Mouse (Mus musculus) thymus, postnatal 4 days (tissue): Measurements from ENCODE around the gene Bckdha.

ENCODE experiments used
- DNase-seq: peaks from one replicate; pipeline ENCODE4 v3.0.0; 2021

Bckdha gene

GRCm38 (mm10) chr7:25681341-25682231, 22.8 kb upstream of the Bckdha start:
- peak; percentile 71 for DNase-seq

- DNase-seq = peak; percentile 99
These were observed 21.9 kb upstream of the Bckdha start, which contains the start of gene B9d2 for GRCm38 (mm10) chr7:25680514-25681258. B9d2 (plus strand) TSS chr7:25680780.

GRCm38 (mm10) chr7:25679971-25680370, 21.2 kb upstream of the Bckdha start:
- DNase-seq = peak; percentile 50

GRCm38 (mm10) chr7:25677013-25677412, 18.2 kb upstream of the Bckdha start:
- DNase-seq = no peak

GRCm38 (mm10) chr7:25676085-25676781, 17.5 kb upstream of the Bckdha start:
- no peak for DNase-seq

- DNase-seq = no peak
These were observed 16.6 kb upstream of the Bckdha start for GRCm38 (mm10) chr7:25675405-25675804.

- DNase-seq = peak; percentile 69
These were observed 16.0 kb upstream of the Bckdha start, which contains the start of gene Tmem91 for GRCm38 (mm10) chr7:25674719-25675300. Tmem91 (minus strand) TSS chr7:25675166.

GRCm38 (mm10) chr7:25674297-25674696, 15.5 kb upstream of the Bckdha start:
- DNase-seq = no peak

GRCm38 (mm10) chr7:25672442-25672841, 13.7 kb upstream of the Bckdha start:
- peak; percentile 55 for DNase-seq

GRCm38 (mm10) chr7:25671686-25672085, 12.9 kb upstream of the Bckdha start:
- no peak for DNase-seq

- DNase-seq = no peak
These were observed 11.3 kb upstream of the Bckdha start for GRCm38 (mm10) chr7:25670096-25670495.

- no peak for DNase-seq
These were observed 10.8 kb upstream of the Bckdha start for GRCm38 (mm10) chr7:25669631-25670030.

- no peak for DNase-seq
These were observed 10.4 kb upstream of the Bckdha start for GRCm38 (mm10) chr7:25669158-25669557.

GRCm38 (mm10) chr7:25666381-25666780, 7.6 kb upstream of the Bckdha start:
- no peak for DNase-seq

GRCm38 (mm10) chr7:25657785-25658184, 996 bp downstream of the Bckdha start:
- DNase-seq = no peak

- no peak for DNase-seq
These were observed 3.0 kb downstream of the Bckdha start for GRCm38 (mm10) chr7:25655601-25656428.

GRCm38 (mm10) chr7:25652244-25652759, 6.5 kb downstream of the Bckdha start:
- DNase-seq = no peak

- peak; percentile 56 for DNase-seq
These were observed 7.5 kb downstream of the Bckdha start for GRCm38 (mm10) chr7:25651281-25651680.

GRCm38 (mm10) chr7:25649839-25650238, 8.9 kb downstream of the Bckdha start:
- DNase-seq = no peak

GRCm38 (mm10) chr7:25647574-25648123, 11.1 kb downstream of the Bckdha start:
- DNase-seq = peak; percentile 83

- peak; percentile 58 for DNase-seq
These were observed 13.7 kb downstream of the Bckdha start for GRCm38 (mm10) chr7:25645074-25645473.
